ENCODE assay signal across 26 mouse cellular contexts in the genomic region with DNA sequence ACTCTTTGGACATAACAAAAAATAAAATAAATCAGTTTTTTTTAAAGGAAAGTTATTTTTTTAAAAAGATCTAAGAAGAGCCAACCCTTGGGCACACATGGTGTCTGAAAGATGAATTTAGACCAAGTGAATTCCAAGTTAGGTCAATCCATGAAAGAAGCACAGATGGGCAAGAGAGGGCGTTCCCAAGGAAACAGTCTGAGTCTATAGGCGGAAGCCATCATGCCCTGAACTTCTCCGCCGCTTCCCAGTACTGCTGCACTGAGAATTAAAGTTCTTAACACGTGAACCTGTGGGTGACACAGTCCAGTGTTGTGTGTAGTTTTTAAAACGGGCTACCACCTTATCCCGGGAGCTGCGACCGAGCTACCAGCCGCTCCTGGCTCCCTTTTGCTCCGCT. TPM values are rescaled to one million over a fixed set of nuclear protein-coding genes. Genes with fewer than 3 reads are reported as not detected.
"Had no signal": no experiment of that assay in that cellular context is flagged by ENCODE, and none has a peak within 500 bp of the region (broad histone marks: within the 10 kb centered on the region; RNA-seq: fewer than 3 reads in every experiment).

No protein-coding gene starts in this region.

- H3K9me3 ChIP-seq: heart, embryonic 15.5 days; hindbrain, embryonic 15.5 days; kidney, embryonic 15.5 days; liver, embryonic 13.5 days; liver, embryonic 15.5 days had no signal

- H3K4me1 ChIP-seq: heart, embryonic 13.5 days; heart, embryonic 15.5 days; hindbrain, embryonic 13.5 days; hindbrain, embryonic 15.5 days; kidney, embryonic 15.5 days; limb, embryonic 12.5 days; liver, embryonic 13.5 days; liver, embryonic 15.5 days had no signal

- H3K27ac ChIP-seq: gastrocnemius, adult 2 months; heart, adult 2 months; heart, embryonic 13.5 days; heart, embryonic 15.5 days; hindbrain, embryonic 13.5 days; hindbrain, embryonic 15.5 days; hindbrain, postnatal 0 days; kidney, embryonic 15.5 days; kidney, postnatal 0 days; layer of hippocampus, adult 2 months; left cerebral cortex, adult 2 months; limb, embryonic 10.5 days; limb, embryonic 12.5 days; liver, embryonic 13.5 days; liver, embryonic 15.5 days had no signal

- ATAC-seq: hindbrain, postnatal 0 days; intestine, embryonic 16.5 days had no signal

- H3K27me3 ChIP-seq: heart, embryonic 13.5 days; heart, embryonic 15.5 days; hindbrain, embryonic 13.5 days; hindbrain, embryonic 15.5 days; kidney, embryonic 15.5 days; limb, embryonic 12.5 days; liver, embryonic 13.5 days; liver, embryonic 15.5 days had no signal

- H3K36me3 ChIP-seq: heart, embryonic 13.5 days; heart, embryonic 15.5 days; hindbrain, embryonic 13.5 days; hindbrain, embryonic 15.5 days; kidney, embryonic 15.5 days; limb, embryonic 10.5 days; limb, embryonic 12.5 days; liver, embryonic 13.5 days; liver, embryonic 15.5 days had no signal

- H3K4me3 ChIP-seq: gastrocnemius, adult 2 months; heart, adult 2 months; heart, embryonic 13.5 days; heart, embryonic 15.5 days; hindbrain, embryonic 13.5 days; hindbrain, embryonic 15.5 days; kidney, embryonic 15.5 days; layer of hippocampus, adult 2 months; left cerebral cortex, adult 2 months; limb, embryonic 10.5 days; limb, embryonic 12.5 days; liver, embryonic 13.5 days; liver, embryonic 15.5 days had no signal

- H3K9ac ChIP-seq: heart, embryonic 13.5 days; heart, embryonic 15.5 days; hindbrain, embryonic 13.5 days; hindbrain, embryonic 15.5 days; kidney, embryonic 15.5 days; limb, embryonic 12.5 days; liver, embryonic 13.5 days; liver, embryonic 15.5 days had no signal

- DNase-seq: gastrocnemius, adult 2 months; gastrocnemius, postnatal 10 days; gastrocnemius, postnatal 25 days; heart, adult 2 months; heart, postnatal 14 days; heart, postnatal 36 days; kidney, adult 11 months; kidney, adult 9 months; liver, embryonic 13.5 days had no signal

RNA-seq across cellular contexts. Expression of gene Wdr95, which starts 24.9 kb away (rescaled TPM):
- total RNA-seq: gastrocnemius, postnatal 25 days; granulocyte monocyte progenitor cell, adult 5-6 weeks; heart, adult 2 months; heart, postnatal 14 days; heart, postnatal 36 days; hematopoietic stem cell, adult 5-6 weeks; hindbrain, postnatal 0 days had no signal
- polyA plus RNA-seq: heart, embryonic 13.5 days; heart, embryonic 15.5 days; hindbrain, embryonic 11.5 days; intestine, embryonic 16.5 days; kidney, embryonic 15.5 days; limb, embryonic 10.5 days; limb, embryonic 12.5 days; liver, embryonic 11.5 days; liver, embryonic 13.5 days; liver, embryonic 15.5 days had no signal
